Mouse (Mus musculus) intestine, embryonic 16.5 days (tissue): Measurements from ENCODE around the gene Adgrf3. TPM values are rescaled to one million over a fixed set of nuclear protein-coding genes. Genes with fewer than 3 reads are reported as not detected.

Experiments used
- ATAC-seq: fragments of 200-750 bp; cut with Nextera tagmentation; 2 replicates; pipeline ENCODE4 v1.8.0; 2017; ENCODE audit warnings: moderate TSS enrichment, moderate library complexity
- H3K27ac ChIP-seq: fragments of 300-500 bp; sonication (generic); 2 replicates; pipeline ENCODE4 v1.5.1; 2014; ENCODE audit warnings: mild to moderate bottlenecking, low read length
- H3K27me3 ChIP-seq: fragments of 300-500 bp; sonication (generic); replicated peaks from 2 replicates; pipeline ENCODE4 v1.6.1; 2014; ENCODE audit warnings: low read length, control low read depth, mixed read lengths; ENCODE audit not compliant: control insufficient read depth, insufficient read depth
- H3K36me3 ChIP-seq: fragments of 300-500 bp; sonication (generic); 2 replicates; pipeline ENCODE4 v1.6.1; 2014; ENCODE audit warnings: low read length, control low read depth; ENCODE audit not compliant: control insufficient read depth, insufficient read depth
- H3K4me1 ChIP-seq: fragments of 300-500 bp; sonication (generic); 2 replicates; pipeline ENCODE4 v1.6.1; 2014; ENCODE audit warnings: low read length, control low read depth, mixed read lengths; ENCODE audit not compliant: control insufficient read depth, insufficient read depth
- H3K4me2 ChIP-seq: fragments of 300-500 bp; sonication (generic); 2 replicates; pipeline ENCODE4 v1.6.1; 2014; ENCODE audit warnings: low read depth, low read length, control low read depth
- H3K4me3 ChIP-seq: fragments of 300-500 bp; sonication (generic); 2 replicates; pipeline ENCODE4 v1.5.1; 2014; ENCODE audit warnings: mild to moderate bottlenecking, low read length
- H3K9ac ChIP-seq: fragments of 300-500 bp; sonication (generic); 2 replicates; pipeline ENCODE4 v1.6.1; 2014; ENCODE audit warnings: low read depth, low read length
- H3K9me3 ChIP-seq: fragments of 300-500 bp; sonication (generic); 2 replicates; pipeline ENCODE4 v1.6.1; 2016; ENCODE audit warnings: low read length, control low read depth; ENCODE audit not compliant: control insufficient read depth
- WGBS: fragments of 180-500 bp; shearing (Covaris S2); extraction: QIAGEN DNeasy Blood & Tissue Kit; methylation state at CpG from one replicate; pipeline ENCODE4 v1.1.7; 2014; 5-methylcytosine and 5-hydroxymethylcytosine counted together
- polyA plus RNA-seq: library from polyadenylated mRNA; unstranded; fragments of >200 nt; fragmentation: Nextera tagmentation; extraction: Ambion mirVana; gene quantifications from 2 replicates; pipeline ENCODE4 v1.2.1, GENCODE M21; 2015

Adgrf3 gene
- polyA plus RNA-seq, 1 experiment from 2014 or later = 0.15 TPM

DNA sequence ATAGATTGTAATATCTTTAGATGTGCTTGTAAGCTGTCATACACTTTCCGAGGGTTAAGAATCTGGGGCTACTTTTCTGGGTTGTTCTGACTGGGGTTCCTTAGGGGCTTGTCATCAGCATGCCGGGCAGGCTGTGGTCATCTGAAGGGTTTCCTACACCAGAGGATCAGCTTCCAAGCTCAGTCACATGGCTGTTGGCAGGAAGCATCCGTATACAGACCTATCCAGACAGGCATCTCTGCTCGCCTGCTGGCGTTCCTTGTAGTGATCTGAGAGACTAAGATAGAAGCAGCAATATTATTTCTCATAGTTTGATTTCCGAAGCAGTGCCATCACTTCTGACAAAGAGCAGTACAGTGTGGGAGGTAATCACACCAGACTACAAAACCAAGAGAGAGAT is 45.9 kb downstream of the Adgrf3 start:
- no peak overlapping the region for H3K27ac ChIP-seq
- no peaks in the 10 kb centered on the region for H3K9me3 ChIP-seq
- H3K4me1 ChIP-seq = peaks cover 12% of the 10 kb centered on the region
- H3K9ac ChIP-seq = no peak overlapping the region
- no peak overlapping the region for H3K4me3 ChIP-seq
- no peak overlapping the region for H3K4me2 ChIP-seq
- H3K36me3 ChIP-seq = no peaks in the 10 kb centered on the region
- ATAC-seq = no peak
- H3K27me3 ChIP-seq = no peaks in the 10 kb centered on the region
- WGBS = 77% methylated on average over 6 of the region's 6 CpGs

DNA sequence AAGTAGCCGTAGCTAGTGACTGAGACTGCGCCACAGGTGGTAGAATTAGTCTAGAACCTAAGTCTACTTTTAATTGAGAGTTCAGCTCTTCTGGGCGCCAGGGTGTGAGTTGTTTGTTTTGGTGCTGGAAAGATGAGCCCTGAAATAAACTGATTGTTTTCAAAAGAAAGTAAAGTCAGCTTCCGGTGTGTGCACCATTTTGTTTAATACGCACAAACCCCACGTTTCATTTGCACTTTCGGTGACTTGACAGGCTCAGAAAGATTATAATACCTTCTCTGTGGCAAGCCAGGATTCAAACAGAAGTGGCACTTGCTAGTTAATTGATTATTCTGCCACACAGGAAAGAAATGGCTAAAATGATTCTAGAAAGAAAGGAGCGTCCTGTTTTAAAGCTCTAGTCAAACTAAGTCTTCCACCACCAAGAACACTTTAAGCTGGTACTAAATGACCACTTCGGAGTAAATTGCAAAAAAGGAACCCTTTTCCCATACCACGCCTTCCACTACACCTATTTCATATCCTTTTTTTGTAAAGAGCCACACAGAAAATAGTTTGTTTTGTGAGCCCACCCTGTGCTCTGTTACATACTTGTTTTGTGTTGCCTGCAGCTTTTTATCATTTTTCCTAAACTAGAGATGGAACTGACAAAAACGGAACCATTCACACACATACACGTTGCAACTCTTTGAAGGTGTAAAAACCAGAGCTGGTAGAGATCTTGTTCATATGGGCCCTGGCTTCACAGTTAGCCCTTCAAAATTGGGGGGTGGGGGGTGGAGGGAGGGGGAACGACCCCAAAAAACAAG is 49.5 kb downstream of the Adgrf3 start:
- 26% methylated on average over 13 of the region's 13 CpGs for WGBS
- Histone ChIP-seq H3K4me2 (peak overlapping the region; percentile 58), H3K9ac (peak overlapping the region; percentile 95), H3K27ac (peak overlapping the region; percentile 94), H3K4me1 (peaks cover 15% of the 10 kb centered on the region), H3K9me3 (no peaks in the 10 kb centered on the region), H3K4me3 (peak overlapping the region; percentile 91), H3K36me3 (no peaks in the 10 kb centered on the region), H3K27me3 (no peaks in the 10 kb centered on the region)
- no peak for ATAC-seq

DNA sequence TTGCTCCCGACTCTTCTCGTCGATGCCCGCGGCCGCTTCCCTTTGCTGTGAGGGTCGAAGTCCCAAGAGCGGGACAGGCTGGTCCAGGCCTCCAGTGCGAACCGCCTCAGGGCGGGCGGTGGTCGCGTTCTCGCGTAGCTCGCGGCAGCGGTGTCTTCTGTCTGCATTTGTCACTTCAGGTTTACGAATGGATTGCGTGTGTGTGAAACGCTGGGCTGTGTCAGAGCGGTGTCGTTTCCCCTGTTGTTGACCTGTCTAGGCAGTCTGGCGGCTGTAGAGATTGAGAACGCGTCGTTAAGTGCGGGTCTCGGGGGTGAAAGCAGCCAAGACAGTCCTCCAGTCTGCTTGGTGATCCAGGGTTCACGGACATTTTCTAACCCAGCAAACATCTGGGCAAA is 50.1 kb downstream of the Adgrf3 start:
- Histone ChIP-seq H3K27ac (peak overlapping the region; percentile 94), H3K4me1 (peaks cover 8% of the 10 kb centered on the region), H3K27me3 (no peaks in the 10 kb centered on the region), H3K4me2 (peak overlapping the region; percentile 58), H3K9ac (peak overlapping the region; percentile 95), H3K4me3 (peak overlapping the region; percentile 91), H3K9me3 (no peaks in the 10 kb centered on the region), H3K36me3 (no peaks in the 10 kb centered on the region)
- WGBS = under 1% methylated on average over 31 of the region's 31 CpGs
- ATAC-seq = peak; percentile 27

DNA sequence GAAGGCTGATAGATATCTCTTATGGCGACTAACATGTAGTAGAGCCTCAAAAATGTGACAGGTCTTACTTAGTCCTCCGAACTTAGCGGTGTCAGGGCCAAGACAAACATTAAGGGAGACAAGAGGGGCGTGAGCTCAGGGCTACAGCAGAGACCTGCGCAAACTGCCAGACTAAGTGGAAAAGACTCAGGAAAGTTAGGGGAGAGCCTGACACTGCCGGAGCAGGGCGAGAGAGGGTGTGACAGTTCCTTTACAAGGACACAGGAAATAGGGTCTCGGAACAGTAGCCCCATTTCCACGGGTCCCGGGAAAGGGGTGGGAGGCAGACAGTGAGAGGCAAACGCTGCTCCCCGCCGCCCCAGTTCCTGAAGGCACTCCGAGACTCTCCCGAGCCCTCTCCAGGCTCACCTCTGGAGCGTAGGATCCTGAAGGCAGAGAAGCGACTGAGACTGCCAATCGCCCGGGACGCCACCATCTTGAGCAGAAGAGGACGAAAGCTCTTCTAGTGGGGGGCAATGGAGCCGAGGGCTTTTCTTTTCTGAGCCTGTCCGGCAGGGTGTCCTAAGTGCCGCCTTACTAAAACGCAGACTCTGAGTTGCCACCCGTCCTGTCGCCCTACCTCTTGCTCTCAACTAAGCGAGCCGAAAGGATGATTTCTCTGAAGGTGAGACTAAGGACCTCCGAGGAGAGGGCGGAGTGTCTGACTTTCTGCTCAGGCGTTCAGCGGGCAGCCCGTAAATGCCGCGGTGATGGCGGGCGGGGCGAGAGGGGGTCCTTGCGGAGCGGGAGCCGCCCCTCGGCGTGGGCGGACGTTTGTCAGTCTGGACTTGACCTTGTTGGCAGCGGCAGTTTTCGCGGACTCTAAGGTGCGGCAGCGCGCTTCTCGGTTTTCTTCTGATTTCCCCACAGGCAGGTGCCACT is 50.8 kb downstream of the Adgrf3 start, which contains the start of the genes Hadha and Hadhb:
Hadha (minus strand) TSS at position 689 of the 921 bp plus-strand sequence.
Hadhb (plus strand) TSS at position 775 of the 921 bp plus-strand sequence.
- peak within 1 kb of the TSS; percentile 95 for H3K9ac ChIP-seq
- peak within 1 kb of the TSS; percentile 91 for H3K4me3 ChIP-seq
- H3K27me3 ChIP-seq = no peaks in the 10 kb centered on the region
- H3K4me2 ChIP-seq = peak within 1 kb of the TSS; percentile 58
- WGBS = under 1% methylated on average over 53 of the region's 53 CpGs
- no peaks in the 10 kb centered on the region for H3K36me3 ChIP-seq
- H3K27ac ChIP-seq = peak within 1 kb of the TSS; percentile 94
- H3K9me3 ChIP-seq = no peaks in the 10 kb centered on the region
- H3K4me1 ChIP-seq = peaks cover 8% of the 10 kb centered on the region
- ATAC-seq = peak; percentile 90

DNA sequence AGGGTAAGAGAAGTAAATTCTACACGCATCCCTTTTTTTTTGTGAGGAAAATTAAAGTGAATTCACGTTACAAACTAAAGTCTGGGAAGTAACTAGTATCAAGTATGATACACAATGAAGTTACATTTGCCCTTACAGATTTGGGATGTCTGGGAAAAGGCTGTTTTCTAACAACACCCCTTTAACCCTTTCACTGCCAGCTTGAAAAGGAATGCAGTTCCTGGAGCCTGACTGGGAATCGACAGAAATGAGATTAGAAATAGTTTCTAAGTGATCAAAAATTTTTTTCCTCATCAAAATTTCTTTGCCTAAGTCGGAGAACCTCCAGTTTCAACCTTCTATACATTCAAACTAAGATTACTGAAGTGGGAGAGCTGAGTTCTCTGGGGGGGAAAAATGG is 51.5 kb downstream of the Adgrf3 start:
- Histone ChIP-seq H3K4me1 (peaks cover 8% of the 10 kb centered on the region), H3K27ac (peak overlapping the region; percentile 94; the same call in 1 of the 2 replicates), H3K4me3 (peak overlapping the region; percentile 91), H3K36me3 (no peaks in the 10 kb centered on the region), H3K9ac (peak overlapping the region; percentile 95), H3K4me2 (peak overlapping the region; percentile 54), H3K27me3 (no peaks in the 10 kb centered on the region), H3K9me3 (no peaks in the 10 kb centered on the region)
- 18% methylated on average over 4 of the region's 4 CpGs for WGBS
- ATAC-seq = no peak

DNA sequence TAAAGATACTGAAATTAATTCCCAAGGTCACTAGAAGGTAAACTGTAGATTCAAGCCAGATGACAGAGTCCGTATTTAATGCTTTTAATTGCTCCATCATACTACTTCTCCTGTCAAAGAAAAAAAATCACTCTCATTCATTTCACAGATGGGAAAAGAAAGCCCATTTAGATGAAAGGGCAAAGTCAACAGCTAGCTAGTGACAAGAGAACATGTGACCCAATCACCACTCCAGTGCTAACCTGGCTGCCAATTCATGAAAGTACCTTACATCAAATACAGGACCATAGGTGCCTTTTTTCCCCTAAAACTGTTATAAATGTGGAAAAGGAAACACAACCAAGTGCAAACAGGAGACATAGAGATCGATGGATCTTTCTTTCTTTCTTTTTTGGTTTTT is 52.3 kb downstream of the Adgrf3 start:
- ATAC-seq = no peak
- Histone ChIP-seq H3K27ac (peak overlapping the region; percentile 45; the same call in 1 of the 2 replicates), H3K9me3 (no peaks in the 10 kb centered on the region), H3K4me1 (peaks cover 8% of the 10 kb centered on the region), H3K36me3 (no peaks in the 10 kb centered on the region), H3K9ac (no peak overlapping the region), H3K27me3 (no peaks in the 10 kb centered on the region), H3K4me3 (no peak overlapping the region; the same call in 1 of the 2 replicates), H3K4me2 (peak overlapping the region; percentile 35)
- WGBS = 81% methylated on average over 2 of the region's 2 CpGs

DNA sequence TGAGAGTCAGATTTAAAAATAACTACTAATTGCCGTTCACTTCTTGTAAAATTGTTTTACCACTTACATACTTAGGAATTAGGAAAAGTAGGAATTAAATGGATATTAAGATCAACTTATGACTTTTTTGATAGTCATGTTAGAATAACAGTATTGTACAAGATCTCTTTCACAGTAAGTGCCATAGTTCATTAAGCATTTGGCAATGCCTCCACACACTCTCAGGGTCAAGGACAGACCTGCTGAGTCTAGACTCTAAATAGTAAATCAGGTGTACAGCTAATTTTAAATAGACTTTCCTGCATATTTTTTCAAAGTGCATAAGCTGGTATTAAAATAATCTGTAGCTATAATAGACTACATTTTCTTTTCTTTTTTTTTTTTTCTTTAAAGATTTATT is 53.1 kb downstream of the Adgrf3 start:
- no peaks in the 10 kb centered on the region for H3K27me3 ChIP-seq
- H3K36me3 ChIP-seq = no peaks in the 10 kb centered on the region
- H3K4me3 ChIP-seq = no peak overlapping the region
- H3K9ac ChIP-seq = no peak overlapping the region
- H3K9me3 ChIP-seq = no peaks in the 10 kb centered on the region
- peaks cover 8% of the 10 kb centered on the region for H3K4me1 ChIP-seq
- WGBS = 61% methylated on average over 1 of the region's 1 CpGs
- ATAC-seq = no peak
- H3K27ac ChIP-seq = peak overlapping the region; percentile 73
- no peak overlapping the region for H3K4me2 ChIP-seq

DNA sequence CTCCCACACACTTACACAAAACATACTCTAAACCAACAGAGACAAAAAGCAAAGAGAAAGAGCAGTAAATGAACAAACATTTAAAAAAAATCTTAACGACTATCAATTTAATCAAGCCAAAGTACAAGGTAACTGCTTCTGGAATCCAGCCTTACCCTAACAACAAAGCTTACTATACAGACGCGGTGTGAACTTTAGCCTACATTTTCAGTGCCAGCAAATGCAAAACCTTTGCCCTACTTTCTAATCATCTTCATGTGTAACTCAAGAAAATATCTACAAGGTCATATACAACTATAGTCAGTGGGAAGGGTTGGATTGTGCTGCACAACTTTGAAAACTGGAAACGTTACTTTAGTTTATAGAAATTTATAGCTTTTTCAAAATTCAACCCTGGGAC is 53.5 kb downstream of the Adgrf3 start:
- Histone ChIP-seq H3K27me3 (no peaks in the 10 kb centered on the region), H3K9me3 (no peaks in the 10 kb centered on the region), H3K36me3 (no peaks in the 10 kb centered on the region), H3K9ac (no peak overlapping the region), H3K4me2 (peak overlapping the region; percentile 35), H3K4me3 (0 out of 2 replicates have a peak overlapping the region, but pooled peaks have one; percentile 2), H3K27ac (peak overlapping the region; percentile 75), H3K4me1 (peaks cover 8% of the 10 kb centered on the region)
- peak; percentile 57 for ATAC-seq
- WGBS = 51% methylated on average over 4 of the region's 4 CpGs
